Mouse (Mus musculus) heart, postnatal 0 days (tissue): ENCODE data around the gene Tcl1b2. TPM values are rescaled to one million over a fixed set of nuclear protein-coding genes. Genes with fewer than 3 reads are reported as not detected.
A peak's percentile ranks its signal among the peaks of the same experiment; 100 is the strongest.
"Not testable (repeated sequence)": the region's sequence is repeated elsewhere in the genome, so short reads cannot be mapped to it uniquely, and the experiment has no call there.

Source experiments
- ATAC-seq: fragments of 200-750 bp; cut with Nextera tagmentation; 2 replicates; pipeline ENCODE4 v1.8.0; 2017; ENCODE audit warnings: low read depth, moderate number of reproducible peaks, moderate library complexity; ENCODE audit not compliant: insufficient read depth
- DNase-seq: peaks from one replicate; pipeline ENCODE4 v3.0.0-alpha.2; 2016; ENCODE audit warnings: low spot score
- H3K27ac ChIP-seq: fragments of 300-500 bp; sonication (generic); 2 replicates; pipeline ENCODE4 v1.5.1; 2014; ENCODE audit warnings: low read depth, mild to moderate bottlenecking
- H3K27me3 ChIP-seq: fragments of 300-500 bp; sonication (generic); 2 replicates; pipeline ENCODE4 v1.6.1; 2014; ENCODE audit warnings: low read length, mixed read lengths; ENCODE audit not compliant: control insufficient read depth, insufficient read depth
- H3K36me3 ChIP-seq: fragments of 300-500 bp; sonication (generic); replicated peaks from 2 replicates; pipeline ENCODE4 v1.6.1; 2014; ENCODE audit warnings: low read length, mixed read lengths; ENCODE audit not compliant: control insufficient read depth, insufficient read depth
- H3K4me1 ChIP-seq: fragments of 300-500 bp; sonication (generic); 2 replicates; pipeline ENCODE4 v1.6.1; 2014; ENCODE audit warnings: antibody characterized with exemption; ENCODE audit not compliant: control insufficient read depth, insufficient read depth
- H3K4me2 ChIP-seq: fragments of 300-500 bp; sonication (generic); 2 replicates; pipeline ENCODE4 v1.6.1; 2014; ENCODE audit warnings: low read depth, mild to moderate bottlenecking, low read length, moderate library complexity
- H3K4me3 ChIP-seq: fragments of 300-500 bp; sonication (generic); 2 replicates; pipeline ENCODE4 v1.5.1; 2014; ENCODE audit warnings: low read depth, low read length
- H3K9ac ChIP-seq: fragments of 300-500 bp; sonication (generic); replicated peaks from 2 replicates; pipeline ENCODE4 v1.6.1; 2014; ENCODE audit warnings: low read depth, low read length, mixed read lengths
- H3K9me3 ChIP-seq: fragments of 300-500 bp; sonication (generic); replicated peaks from 2 replicates; pipeline ENCODE4 v1.6.1; 2016; ENCODE audit warnings: low read length; ENCODE audit not compliant: control insufficient read depth
- CTCF ChIP-seq: IDR thresholded peaks from 2 replicates; pipeline ENCODE4 v1.5.1; 2016; ENCODE audit warnings: antibody characterized with exemption, control low read depth, low read depth
- EP300 ChIP-seq: IDR thresholded peaks from 2 replicates; pipeline ENCODE4 v1.6.1; 2016; ENCODE audit warnings: antibody characterized with exemption, low read depth
- WGBS: fragments of 180-500 bp; shearing (Covaris S2); extraction: QIAGEN DNeasy Blood & Tissue Kit; methylation state at CpG from one replicate; pipeline ENCODE4 v1.1.7; 2014; 5-methylcytosine and 5-hydroxymethylcytosine counted together
- polyA plus RNA-seq: library from polyadenylated mRNA; unstranded; fragments of >200 nt; fragmentation: Nextera tagmentation; extraction: Ambion mirVana; gene quantifications from 2 replicates; pipeline ENCODE4 v1.2.1, GENCODE M21; 2015
- total RNA-seq: library from RNA; depleted of rRNA; stranded (reverse); fragments of >200 nt; gene quantifications from 2 replicates; pipeline ENCODE4 v1.2.3, GENCODE M21; 2014; ENCODE audit warnings: low replicate concordance

Gene Tcl1b2
- total and polyA plus RNA-seq, 2 experiments from 2014 or later, result not detected

- no peak for DNase-seq
- no peak overlapping the region for H3K9ac ChIP-seq
- H3K27ac ChIP-seq, result no peak overlapping the region
- no peaks in the 10 kb centered on the region for H3K4me1 ChIP-seq
- no peaks in the 10 kb centered on the region for H3K36me3 ChIP-seq
- WGBS, result 77% methylated on average over 2 of the region's 2 CpGs
- H3K9me3 ChIP-seq, result no peaks in the 10 kb centered on the region
- TF ChIP-seq EP300 (no peak), CTCF (no peak)
- no peaks in the 10 kb centered on the region for H3K27me3 ChIP-seq
- no peak overlapping the region for H3K4me3 ChIP-seq
- no peak for ATAC-seq
- no peak overlapping the region for H3K4me2 ChIP-seq
Measured at GRCm38 (mm10) chr12:105127607-105128006, 18.2 kb upstream of the Tcl1b2 start.

DNA sequence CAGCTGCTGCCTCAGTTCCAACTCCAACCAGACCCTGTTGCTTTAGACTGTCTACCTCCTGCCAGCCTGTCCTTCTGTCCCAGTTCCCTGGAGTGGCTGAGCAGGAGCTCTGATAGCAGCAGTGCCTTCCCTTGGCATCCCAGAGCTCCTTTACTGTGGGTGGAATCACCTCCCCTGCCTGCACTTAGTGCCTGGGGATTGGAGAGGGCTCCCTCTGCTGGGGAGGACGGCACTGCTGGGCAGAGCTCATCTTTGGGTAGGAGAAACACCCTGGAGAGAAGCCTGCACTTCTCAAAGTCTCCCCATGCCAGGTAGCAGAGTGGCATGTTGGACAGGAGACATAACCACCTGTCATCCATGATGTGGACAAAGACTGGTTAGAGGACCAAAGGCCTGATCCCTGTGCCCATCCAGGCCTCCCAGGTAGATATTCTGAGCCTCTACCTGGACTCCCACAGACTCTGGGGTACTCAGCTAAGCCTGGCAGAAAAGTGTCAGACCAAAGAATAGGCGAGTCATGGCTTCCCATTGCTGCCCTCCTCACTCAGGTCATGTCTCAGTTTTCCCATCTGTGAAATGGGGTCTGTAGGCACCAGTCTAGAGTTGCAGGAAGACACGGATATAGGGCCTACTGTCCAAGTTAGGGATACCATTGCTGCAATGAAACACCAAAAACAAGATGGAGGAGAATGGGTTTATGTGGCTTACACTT is 16.2 kb upstream of the Tcl1b2 start:
- ATAC-seq, H3K9me3 ChIP-seq, H3K27me3 ChIP-seq, H3K27ac ChIP-seq, H3K9ac ChIP-seq, H3K4me3 ChIP-seq, H3K36me3 ChIP-seq, H3K4me2 ChIP-seq, H3K4me1 ChIP-seq, DNase-seq: not testable (repeated sequence)
- 67% methylated on average over 3 of the region's 3 CpGs for WGBS

DNA sequence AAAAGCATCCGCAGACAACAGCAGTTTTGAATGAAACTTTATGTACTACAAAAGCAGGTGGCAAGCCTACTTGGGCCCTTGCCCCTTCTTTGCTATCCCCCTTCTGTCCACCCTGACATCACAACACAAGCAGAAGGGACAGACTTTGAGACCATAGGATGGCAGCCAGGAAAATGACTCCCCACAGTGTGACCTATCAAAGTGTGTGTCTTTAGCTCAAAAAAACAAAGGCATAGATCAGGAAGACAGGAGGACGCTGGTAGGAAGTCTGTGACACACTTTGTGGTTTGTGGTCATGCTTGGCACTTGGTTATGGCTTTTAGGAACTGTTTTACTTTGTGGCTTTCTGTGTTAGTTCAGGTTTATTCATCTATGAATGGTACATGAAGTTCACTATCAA is 11.6 kb upstream of the Tcl1b2 start:
- H3K9ac ChIP-seq, H3K27me3 ChIP-seq, H3K27ac ChIP-seq, DNase-seq, H3K4me1 ChIP-seq, ATAC-seq, H3K36me3 ChIP-seq, H3K4me2 ChIP-seq, H3K4me3 ChIP-seq, H3K9me3 ChIP-seq: not testable (repeated sequence)
- 51% methylated on average over 2 of the region's 2 CpGs for WGBS

- H3K9me3 ChIP-seq, H3K4me3 ChIP-seq, H3K4me2 ChIP-seq, ATAC-seq, H3K36me3 ChIP-seq, H3K4me1 ChIP-seq, H3K9ac ChIP-seq, H3K27ac ChIP-seq, H3K27me3 ChIP-seq, DNase-seq: not testable (repeated sequence)
- WGBS, result 71% methylated on average over 4 of the region's 4 CpGs
Measured at GRCm38 (mm10) chr12:105134826-105135225, 11.0 kb upstream of the Tcl1b2 start.

GRCm38 (mm10) chr12:105137729-105138128 is 8.1 kb upstream of the Tcl1b2 start:
- ATAC-seq, H3K4me2 ChIP-seq, H3K9me3 ChIP-seq, DNase-seq, H3K9ac ChIP-seq, H3K4me3 ChIP-seq, H3K27ac ChIP-seq, H3K27me3 ChIP-seq, H3K36me3 ChIP-seq, H3K4me1 ChIP-seq: not testable (repeated sequence)
- 46% methylated on average over 1 of the region's 1 CpGs for WGBS

DNA sequence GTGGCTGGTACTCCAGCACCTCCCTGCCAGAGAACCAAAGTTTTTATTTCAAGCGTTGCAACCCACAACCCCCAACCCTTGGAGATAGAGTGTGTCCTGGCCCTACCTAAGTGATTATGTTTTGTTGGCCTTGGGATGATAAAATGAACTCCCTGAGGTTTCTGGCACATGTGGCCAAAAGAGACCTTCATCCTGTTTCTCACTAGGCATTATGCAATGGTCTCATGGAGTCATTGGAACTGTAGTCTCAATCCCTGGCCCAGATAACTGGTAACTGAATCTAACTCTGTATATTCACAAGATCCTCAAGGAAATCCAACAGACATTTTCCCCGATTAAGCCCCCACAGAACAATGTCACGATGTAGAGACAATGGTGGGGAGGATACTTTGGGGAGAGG is 2.7 kb upstream of the Tcl1b2 start:
- no peaks in the 10 kb centered on the region for H3K9me3 ChIP-seq
- 79% methylated on average over 3 of the region's 3 CpGs for WGBS
- H3K9ac ChIP-seq, result no peak overlapping the region
- H3K27me3 ChIP-seq, result no peaks in the 10 kb centered on the region
- no peak overlapping the region for H3K4me2 ChIP-seq
- no peaks in the 10 kb centered on the region for H3K4me1 ChIP-seq
- TF ChIP-seq EP300 (no peak), CTCF (no peak)
- ATAC-seq, result no peak
- H3K36me3 ChIP-seq, result no peaks in the 10 kb centered on the region
- DNase-seq, result no peak
- no peak overlapping the region for H3K4me3 ChIP-seq
- H3K27ac ChIP-seq, result no peak overlapping the region

DNA sequence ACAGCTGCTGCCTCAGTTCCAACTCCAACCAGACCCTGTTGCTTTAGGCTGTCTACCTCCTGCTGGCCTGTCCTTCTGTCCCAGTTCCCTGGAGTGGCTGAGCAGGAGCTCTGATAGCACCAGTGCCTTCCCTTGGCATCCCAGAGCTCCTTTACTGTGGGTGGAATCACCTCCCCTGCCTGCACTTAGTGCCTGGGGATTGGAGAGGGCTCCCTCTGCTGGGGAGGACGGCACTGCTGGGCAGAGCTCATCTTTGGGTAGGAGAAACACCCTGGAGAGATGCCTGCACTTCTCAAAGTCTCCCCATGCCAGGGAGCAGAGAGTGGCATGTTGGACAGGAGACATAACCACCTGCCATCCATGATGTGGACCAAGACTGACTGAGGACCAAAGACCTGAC is 886 bp upstream of the Tcl1b2 start:
- not testable (repeated sequence) for H3K4me2 ChIP-seq, H3K4me1 ChIP-seq, DNase-seq, ATAC-seq, H3K27ac ChIP-seq, H3K9ac ChIP-seq, H3K36me3 ChIP-seq, H3K9me3 ChIP-seq, H3K27me3 ChIP-seq, H3K4me3 ChIP-seq
- WGBS, result 43% methylated on average over 1 of the region's 1 CpGs

- not testable (repeated sequence) for H3K4me2 ChIP-seq, H3K27me3 ChIP-seq, H3K9ac ChIP-seq, DNase-seq, H3K4me1 ChIP-seq, H3K4me3 ChIP-seq, H3K9me3 ChIP-seq, H3K36me3 ChIP-seq, H3K27ac ChIP-seq
- 33% methylated on average over 4 of the region's 4 CpGs for WGBS
- ATAC-seq, result peak; percentile 30; the same call in 1 of the 2 replicates
Measured at GRCm38 (mm10) chr12:105155286-105155685, 9.5 kb downstream of the Tcl1b2 start.
